Mouse (Mus musculus): ENCODE data around the gene Tmem92. TPM values are rescaled to one million over a fixed set of nuclear protein-coding genes. Genes with fewer than 3 reads are reported as not detected.

The Tmem92 gene
- polyA plus RNA-seq, 1 experiment from 2014 or later, result not detected

DNA sequence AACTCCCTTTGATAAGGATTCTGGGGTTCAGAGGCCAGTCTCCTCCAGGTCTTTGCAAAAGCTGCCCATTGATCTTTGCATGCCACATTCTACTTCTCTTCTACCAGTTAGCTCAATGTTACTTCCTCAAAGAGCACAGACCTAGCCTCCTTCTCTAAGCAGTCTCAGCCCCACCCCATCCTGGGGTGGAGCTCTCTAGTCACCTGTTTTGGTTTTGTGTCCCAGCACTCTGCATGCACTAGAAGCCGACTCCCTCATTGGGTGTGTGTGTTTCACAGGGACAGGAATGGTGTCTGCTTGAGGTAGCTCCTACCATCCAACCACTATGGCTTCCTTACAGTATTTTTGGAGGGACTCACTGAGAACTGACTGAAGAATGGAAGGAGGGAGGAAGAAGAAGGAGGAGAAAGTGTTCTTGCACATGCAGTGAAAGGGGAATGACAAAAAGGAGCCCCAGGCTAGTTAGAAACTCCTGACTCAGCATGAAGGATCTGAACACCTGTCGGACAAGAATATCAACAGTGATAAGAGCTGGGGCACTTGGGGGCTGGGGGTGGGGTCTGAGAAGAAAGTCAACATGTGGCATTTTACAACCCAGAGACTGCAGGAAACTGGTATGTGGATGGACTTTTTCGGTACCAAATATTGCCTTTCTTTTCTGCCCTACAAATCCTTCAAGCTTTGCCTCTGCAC lies 10.0 kb downstream of the Tmem92 start:
- H3K36me3 ChIP-seq (ENCODE audit: control insufficient read depth, insufficient read depth, low read length), result no peaks in the 10 kb centered on the region
- WGBS, result 66% methylated on average over 3 of the region's 3 CpGs
- H3K9me3 ChIP-seq (ENCODE audit: control insufficient read depth, low read length), result no peaks in the 10 kb centered on the region
- no peak overlapping the region for H3K4me2 ChIP-seq (ENCODE audit: low read depth, severe bottlenecking)
- ATAC-seq (ENCODE audit: insufficient number of reproducible peaks, low FRiP score, low TSS enrichment, low read depth), result no peak
- H3K27ac ChIP-seq (replicated peaks; ENCODE audit: low read depth, low read length), result no peak overlapping the region
- H3K4me1 ChIP-seq (ENCODE audit: control insufficient read depth, insufficient read depth, low read length), result no peaks in the 10 kb centered on the region
- H3K27me3 ChIP-seq (ENCODE audit: control insufficient read depth, insufficient read depth, low read length), result no peaks in the 10 kb centered on the region
- no peak overlapping the region for H3K4me3 ChIP-seq (ENCODE audit: low read depth, low read length)
- DNase-seq (ENCODE audit: low spot score), result no peak
- no peak overlapping the region for H3K9ac ChIP-seq (ENCODE audit: low read length)

DNA sequence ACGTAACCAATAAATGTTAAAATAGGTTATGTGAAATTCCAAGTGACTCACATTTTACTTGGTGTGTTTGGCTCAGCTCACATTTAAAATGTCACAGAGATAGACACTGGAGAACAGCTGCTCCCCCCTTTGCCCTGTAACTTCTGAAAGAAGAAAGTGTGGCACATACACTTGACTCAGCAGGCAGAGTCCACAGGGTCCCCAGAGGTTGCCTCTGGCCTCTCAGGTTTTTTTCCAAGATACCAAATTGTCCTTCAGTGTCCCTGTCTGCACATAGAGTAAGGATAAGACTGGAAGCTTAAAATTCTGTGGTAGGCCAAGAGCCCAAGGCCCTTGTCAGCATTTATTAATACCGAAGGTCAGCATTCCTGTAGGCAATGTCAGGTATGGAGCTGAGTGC lies 15.3 kb downstream of the Tmem92 start:
- Histone ChIP-seq H3K4me3 (ENCODE audit: low read depth, low read length) (no peak overlapping the region), H3K9me3 (ENCODE audit: control insufficient read depth, low read length) (no peaks in the 10 kb centered on the region), H3K4me1 (ENCODE audit: control insufficient read depth, insufficient read depth, low read length) (no peaks in the 10 kb centered on the region), H3K27me3 (ENCODE audit: control insufficient read depth, insufficient read depth, low read length) (no peaks in the 10 kb centered on the region), H3K4me2 (ENCODE audit: low read depth, severe bottlenecking) (no peak overlapping the region), H3K9ac (ENCODE audit: low read length) (no peak overlapping the region), H3K27ac (replicated peaks; ENCODE audit: low read depth, low read length) (no peak overlapping the region), H3K36me3 (ENCODE audit: control insufficient read depth, insufficient read depth, low read length) (no peaks in the 10 kb centered on the region)
- 87% methylated on average over 2 of the region's 2 CpGs for WGBS
- no peak for DNase-seq (ENCODE audit: low spot score)
- no peak for ATAC-seq (ENCODE audit: insufficient number of reproducible peaks, low FRiP score, low TSS enrichment, low read depth)

DNA sequence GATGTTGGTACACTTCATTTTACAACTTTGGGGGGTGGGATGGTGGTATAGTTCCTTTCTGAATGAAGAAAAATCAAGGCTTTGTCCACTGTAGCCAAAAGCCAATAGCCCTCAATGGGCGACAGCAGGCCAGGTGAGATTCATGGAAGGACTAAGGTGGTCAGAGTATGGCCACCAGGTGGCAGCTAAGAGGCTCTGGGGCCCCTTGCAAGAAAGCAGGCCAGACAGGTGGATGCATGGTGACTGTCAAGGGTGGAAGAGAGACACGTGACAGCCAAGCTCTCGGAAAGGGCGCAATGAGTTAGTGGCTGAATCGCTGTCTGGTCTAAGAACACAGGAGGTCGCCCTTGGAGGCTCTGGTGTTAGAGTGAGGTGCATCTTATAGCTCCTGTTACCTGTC lies 19.7 kb downstream of the Tmem92 start:
- no peak overlapping the region for H3K4me2 ChIP-seq (ENCODE audit: low read depth, severe bottlenecking)
- ATAC-seq (ENCODE audit: insufficient number of reproducible peaks, low FRiP score, low TSS enrichment, low read depth), result no peak
- H3K9me3 ChIP-seq (ENCODE audit: control insufficient read depth, low read length), result no peaks in the 10 kb centered on the region
- H3K4me1 ChIP-seq (ENCODE audit: control insufficient read depth, insufficient read depth, low read length), result no peaks in the 10 kb centered on the region
- no peaks in the 10 kb centered on the region for H3K36me3 ChIP-seq (ENCODE audit: control insufficient read depth, insufficient read depth, low read length)
- DNase-seq (ENCODE audit: low spot score), result no peak
- no peak overlapping the region for H3K9ac ChIP-seq (ENCODE audit: low read length)
- no peak overlapping the region for H3K4me3 ChIP-seq (ENCODE audit: low read depth, low read length)
- no peak overlapping the region for H3K27ac ChIP-seq (replicated peaks; ENCODE audit: low read depth, low read length)
- 24% methylated on average over 6 of the region's 6 CpGs for WGBS
- H3K27me3 ChIP-seq (ENCODE audit: control insufficient read depth, insufficient read depth, low read length), result no peaks in the 10 kb centered on the region

DNA sequence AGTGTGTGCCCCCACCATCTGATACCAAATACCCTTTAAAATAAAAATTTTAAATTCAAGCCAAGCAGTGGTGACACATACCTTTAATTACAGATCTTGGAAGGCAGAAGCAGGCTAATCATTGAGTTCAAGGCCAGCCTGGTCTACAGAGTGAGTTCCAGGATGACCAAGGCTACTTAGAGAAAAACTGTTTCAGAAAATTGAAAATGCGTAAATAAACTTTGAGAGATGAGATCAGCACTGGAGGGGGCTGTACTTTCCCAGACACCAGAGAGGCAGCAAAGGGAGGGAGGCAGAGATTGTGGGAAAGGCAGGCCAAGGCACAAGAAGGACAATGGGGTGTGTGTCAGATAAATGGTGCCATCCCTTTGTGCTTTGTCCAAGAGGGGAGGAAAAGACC lies 20.2 kb downstream of the Tmem92 start:
- H3K4me3 ChIP-seq (ENCODE audit: low read depth, low read length), result no peak overlapping the region
- no peak overlapping the region for H3K4me2 ChIP-seq (ENCODE audit: low read depth, severe bottlenecking)
- H3K27ac ChIP-seq (replicated peaks; ENCODE audit: low read depth, low read length), result no peak overlapping the region
- H3K4me1 ChIP-seq (ENCODE audit: control insufficient read depth, insufficient read depth, low read length), result no peaks in the 10 kb centered on the region
- no peak overlapping the region for H3K9ac ChIP-seq (ENCODE audit: low read length)
- ATAC-seq (ENCODE audit: insufficient number of reproducible peaks, low FRiP score, low TSS enrichment, low read depth) (no peak), DNase-seq (ENCODE audit: low spot score) (no peak)
- no peaks in the 10 kb centered on the region for H3K9me3 ChIP-seq (ENCODE audit: control insufficient read depth, low read length)
- no peaks in the 10 kb centered on the region for H3K27me3 ChIP-seq (ENCODE audit: control insufficient read depth, insufficient read depth, low read length)
- H3K36me3 ChIP-seq (ENCODE audit: control insufficient read depth, insufficient read depth, low read length), result no peaks in the 10 kb centered on the region
- 93% methylated on average over 1 of the region's 1 CpGs for WGBS

DNA sequence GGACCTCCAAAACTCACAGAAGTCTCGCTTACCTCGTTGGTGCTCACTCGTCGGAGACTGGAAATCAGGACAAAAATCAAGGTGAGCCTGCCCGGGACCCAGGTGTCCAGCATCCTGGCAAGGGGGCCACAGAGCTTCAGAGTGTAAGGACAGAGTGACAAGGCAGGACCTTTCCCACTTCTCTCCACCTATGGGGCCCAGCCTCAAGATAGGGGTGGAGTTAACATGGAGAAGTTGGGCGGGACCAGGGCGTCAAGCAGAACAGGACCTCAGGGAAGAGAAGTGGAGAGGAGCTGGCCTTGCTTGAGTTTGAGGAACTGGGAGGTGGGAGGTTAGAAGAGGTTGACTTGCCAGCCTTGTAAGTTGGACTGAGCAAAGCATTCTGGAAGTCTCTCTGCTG lies 21.7 kb downstream of the Tmem92 start:
- WGBS, result 85% methylated on average over 7 of the region's 7 CpGs

DNA sequence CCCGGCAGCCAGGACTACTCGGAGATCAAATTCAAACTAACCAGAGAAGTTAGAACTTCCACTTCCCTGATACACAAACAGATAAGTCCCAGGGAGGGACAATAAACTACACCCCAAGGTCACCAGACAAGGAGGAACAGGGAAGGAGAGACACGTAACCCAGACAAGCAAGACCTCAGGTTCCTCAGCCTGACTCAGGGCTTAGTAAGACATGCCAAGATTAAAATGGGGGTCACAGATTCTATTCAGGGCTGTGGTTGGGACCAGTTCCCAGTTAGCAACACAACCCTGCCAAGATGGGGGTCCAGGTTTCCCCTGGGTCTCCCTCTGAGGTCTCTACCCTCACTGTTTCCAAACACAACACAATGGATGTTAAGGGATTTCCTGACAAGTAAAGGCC lies 22.1 kb downstream of the Tmem92 start:
- H3K9ac ChIP-seq (ENCODE audit: low read length), result no peak overlapping the region
- DNase-seq (ENCODE audit: low spot score), result no peak
- no peaks in the 10 kb centered on the region for H3K4me1 ChIP-seq (ENCODE audit: control insufficient read depth, insufficient read depth, low read length)
- no peaks in the 10 kb centered on the region for H3K27me3 ChIP-seq (ENCODE audit: control insufficient read depth, insufficient read depth, low read length)
- 89% methylated on average over 3 of the region's 3 CpGs for WGBS
- no peak overlapping the region for H3K4me2 ChIP-seq (ENCODE audit: low read depth, severe bottlenecking)
- no peak overlapping the region for H3K27ac ChIP-seq (replicated peaks; ENCODE audit: low read depth, low read length)
- ATAC-seq (ENCODE audit: insufficient number of reproducible peaks, low FRiP score, low TSS enrichment, low read depth), result no peak
- no peaks in the 10 kb centered on the region for H3K36me3 ChIP-seq (ENCODE audit: control insufficient read depth, insufficient read depth, low read length)
- H3K9me3 ChIP-seq (ENCODE audit: control insufficient read depth, low read length), result no peaks in the 10 kb centered on the region
- no peak overlapping the region for H3K4me3 ChIP-seq (ENCODE audit: low read depth, low read length)

More for the DNA sequence above, 21.7 kb downstream of the Tmem92 start:
- DNase-seq (ENCODE audit: low spot score), result no peak
- Histone ChIP-seq H3K9me3 (ENCODE audit: control insufficient read depth, low read length) (no peaks in the 10 kb centered on the region), H3K27ac (replicated peaks; ENCODE audit: low read depth, low read length) (no peak overlapping the region), H3K9ac (ENCODE audit: low read length) (no peak overlapping the region), H3K27me3 (ENCODE audit: control insufficient read depth, insufficient read depth, low read length) (no peaks in the 10 kb centered on the region), H3K36me3 (ENCODE audit: control insufficient read depth, insufficient read depth, low read length) (no peaks in the 10 kb centered on the region), H3K4me2 (ENCODE audit: low read depth, severe bottlenecking) (no peak overlapping the region), H3K4me3 (ENCODE audit: low read depth, low read length) (no peak overlapping the region), H3K4me1 (ENCODE audit: control insufficient read depth, insufficient read depth, low read length) (no peaks in the 10 kb centered on the region)
- ATAC-seq (ENCODE audit: insufficient number of reproducible peaks, low FRiP score, low TSS enrichment, low read depth), result no peak

DNA sequence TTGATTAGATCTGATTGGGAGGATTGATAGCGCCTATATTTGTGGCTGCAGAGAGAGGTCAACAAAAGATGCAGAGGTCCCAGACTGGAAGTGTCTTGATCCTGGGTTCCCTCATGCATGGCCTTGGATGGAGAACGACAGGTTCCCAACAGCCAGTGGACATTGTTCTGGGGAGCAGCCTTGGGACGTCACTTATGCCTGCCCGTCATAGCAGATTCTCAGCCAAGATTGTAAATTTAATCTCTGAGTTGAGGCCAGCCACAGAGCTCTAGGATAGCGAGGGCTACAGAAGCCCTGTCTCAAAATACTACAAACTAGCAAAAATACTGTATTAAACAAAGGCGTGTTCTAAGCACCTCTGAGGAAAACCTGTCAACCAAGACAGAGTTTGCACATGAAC lies 22.6 kb downstream of the Tmem92 start:
- H3K9me3 ChIP-seq (ENCODE audit: control insufficient read depth, low read length), result no peaks in the 10 kb centered on the region
- H3K4me2 ChIP-seq (ENCODE audit: low read depth, severe bottlenecking), result no peak overlapping the region
- no peak overlapping the region for H3K9ac ChIP-seq (ENCODE audit: low read length)
- H3K4me1 ChIP-seq (ENCODE audit: control insufficient read depth, insufficient read depth, low read length), result no peaks in the 10 kb centered on the region
- no peaks in the 10 kb centered on the region for H3K36me3 ChIP-seq (ENCODE audit: control insufficient read depth, insufficient read depth, low read length)
- no peaks in the 10 kb centered on the region for H3K27me3 ChIP-seq (ENCODE audit: control insufficient read depth, insufficient read depth, low read length)
- H3K4me3 ChIP-seq (ENCODE audit: low read depth, low read length), result no peak overlapping the region
- DNase-seq (ENCODE audit: low spot score) (no peak), ATAC-seq (ENCODE audit: insufficient number of reproducible peaks, low FRiP score, low TSS enrichment, low read depth) (no peak)
- WGBS, result 87% methylated on average over 6 of the region's 6 CpGs
- no peak overlapping the region for H3K27ac ChIP-seq (replicated peaks; ENCODE audit: low read depth, low read length)

DNA sequence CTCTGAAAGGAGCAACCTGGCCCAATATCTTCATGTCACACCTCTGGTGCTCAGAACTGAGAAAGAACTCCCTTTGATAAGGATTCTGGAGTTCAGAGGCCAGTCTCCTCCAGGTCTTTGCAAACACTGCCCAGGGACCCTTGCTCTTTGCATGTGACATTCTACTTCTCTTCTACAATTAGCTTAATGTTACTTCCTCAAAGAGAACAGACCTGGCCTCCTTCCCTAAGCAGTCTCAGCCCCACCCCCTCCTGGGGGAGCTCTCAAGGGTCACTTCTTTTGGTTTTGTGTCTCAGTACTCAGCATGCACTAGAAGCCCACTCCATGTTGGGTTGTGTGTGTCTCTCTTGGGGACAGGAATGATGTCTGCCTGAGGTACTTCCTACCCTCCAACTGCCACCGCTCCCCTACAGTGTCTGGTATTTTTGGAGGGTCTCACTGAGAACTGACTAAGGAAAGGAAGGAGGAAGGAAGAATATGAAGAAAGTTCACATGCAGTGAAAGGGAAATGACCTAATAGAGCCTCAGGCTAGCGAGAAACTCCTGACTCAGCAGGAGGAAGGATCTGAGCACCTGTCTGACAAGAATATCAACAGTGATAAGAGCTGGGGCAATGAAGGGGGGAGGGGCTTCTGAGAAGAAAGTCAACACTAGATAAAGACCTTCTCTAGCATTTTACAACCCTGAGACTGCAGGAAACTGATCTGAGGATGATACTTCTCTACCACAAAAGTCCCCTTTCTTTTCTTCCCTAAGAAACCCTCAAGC lies 29.4 kb downstream of the Tmem92 start:
- no peak overlapping the region for H3K27ac ChIP-seq (replicated peaks; ENCODE audit: low read depth, low read length)
- H3K36me3 ChIP-seq (ENCODE audit: control insufficient read depth, insufficient read depth, low read length), result no peaks in the 10 kb centered on the region
- no peak overlapping the region for H3K4me3 ChIP-seq (ENCODE audit: low read depth, low read length)
- H3K9me3 ChIP-seq (ENCODE audit: control insufficient read depth, low read length), result no peaks in the 10 kb centered on the region
- no peaks in the 10 kb centered on the region for H3K4me1 ChIP-seq (ENCODE audit: control insufficient read depth, insufficient read depth, low read length)
- H3K27me3 ChIP-seq (ENCODE audit: control insufficient read depth, insufficient read depth, low read length), result no peaks in the 10 kb centered on the region
- H3K4me2 ChIP-seq (ENCODE audit: low read depth, severe bottlenecking), result no peak overlapping the region
- WGBS, result 59% methylated on average over 2 of the region's 2 CpGs
- no peak for DNase-seq (ENCODE audit: low spot score)
- ATAC-seq (ENCODE audit: insufficient number of reproducible peaks, low FRiP score, low TSS enrichment, low read depth), result no peak
- H3K9ac ChIP-seq (ENCODE audit: low read length), result no peak overlapping the region
